Mouse (Mus musculus) heart, embryonic 16.5 days (tissue): ENCODE measurements at regions not wholly inside any gene's neighbourhood (a gene's known extent, or its start where the extent isn't known, plus 50 kb on each side); places are given as distances from the start of the nearest gene placed in this dataset.
"Not testable (repeated sequence)": the region's sequence is repeated elsewhere in the genome, so short reads cannot be mapped to it uniquely, and the experiment has no call there.

Experiments
- ATAC-seq: fragments of 200-750 bp; cut with Nextera tagmentation; replicated peaks from 2 replicates; pipeline ENCODE4 v1.8.0; 2017; ENCODE audit warnings: moderate number of reproducible peaks; ENCODE audit not compliant: insufficient read depth, low FRiP score; ENCODE audit errors: extremely low read depth
- H3K27ac ChIP-seq: fragments of 300-500 bp; sonication (generic); 2 replicates; pipeline ENCODE4 v1.5.1; 2014; ENCODE audit warnings: mild to moderate bottlenecking, low read length, control low read depth, moderate library complexity
- H3K27me3 ChIP-seq: fragments of 300-500 bp; sonication (generic); 2 replicates; pipeline ENCODE4 v1.6.1; 2014; ENCODE audit warnings: low read length, mixed read lengths; ENCODE audit not compliant: control insufficient read depth, insufficient read depth
- H3K36me3 ChIP-seq: fragments of 300-500 bp; sonication (generic); 2 replicates; pipeline ENCODE4 v1.6.1; 2014; ENCODE audit not compliant: control insufficient read depth, insufficient read depth
- H3K4me1 ChIP-seq: fragments of 300-500 bp; sonication (generic); 2 replicates; pipeline ENCODE4 v1.6.1; 2014; ENCODE audit warnings: low read length, mixed read lengths; ENCODE audit not compliant: control insufficient read depth, insufficient read depth
- H3K4me2 ChIP-seq: fragments of 300-500 bp; sonication (generic); 2 replicates; pipeline ENCODE4 v1.6.1; 2014; ENCODE audit warnings: low read depth, mild to moderate bottlenecking, control low read depth, low read length
- H3K4me3 ChIP-seq: fragments of 300-500 bp; sonication (generic); 2 replicates; pipeline ENCODE4 v1.5.1; 2014; ENCODE audit warnings: mild to moderate bottlenecking, control low read depth, low read length
- H3K9ac ChIP-seq: fragments of 300-500 bp; sonication (generic); 2 replicates; pipeline ENCODE4 v1.6.1; 2014; ENCODE audit warnings: low read length, control low read depth
- H3K9me3 ChIP-seq: fragments of 300-500 bp; sonication (generic); replicated peaks from 2 replicates; pipeline ENCODE4 v1.6.1; 2016; ENCODE audit warnings: low read length; ENCODE audit not compliant: control insufficient read depth
- WGBS: fragments of 180-500 bp; shearing (Covaris S2); extraction: QIAGEN DNeasy Blood & Tissue Kit; methylation state at CpG from one replicate; pipeline ENCODE4 v1.1.7; 2014; 5-methylcytosine and 5-hydroxymethylcytosine counted together

DNA sequence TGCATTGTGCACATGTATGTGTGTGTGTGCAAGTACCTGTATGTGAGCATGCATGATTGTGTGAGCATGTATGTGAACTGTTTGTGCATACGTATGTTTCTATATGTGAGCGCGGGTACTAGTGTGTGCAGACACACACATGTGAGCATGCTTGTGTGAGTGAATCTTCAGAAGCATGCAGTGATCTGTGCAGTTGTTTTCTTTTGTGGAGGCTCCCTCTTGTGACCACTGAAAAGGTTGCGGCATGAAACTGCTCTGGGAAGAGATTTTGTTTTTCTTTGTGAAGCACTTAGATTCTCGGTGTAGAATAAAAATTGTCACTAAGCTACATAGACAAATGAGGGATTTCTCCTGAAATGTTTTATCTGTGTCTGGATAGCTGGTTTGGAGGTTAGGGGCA lies 189.2 kb upstream of the Rapgef5 start:
- H3K9ac ChIP-seq, H3K27ac ChIP-seq, ATAC-seq, H3K4me3 ChIP-seq, H3K9me3 ChIP-seq, H3K4me1 ChIP-seq, H3K4me2 ChIP-seq, H3K27me3 ChIP-seq, H3K36me3 ChIP-seq: not testable (repeated sequence)
- WGBS, result 51% methylated on average over 5 of the region's 5 CpGs

DNA sequence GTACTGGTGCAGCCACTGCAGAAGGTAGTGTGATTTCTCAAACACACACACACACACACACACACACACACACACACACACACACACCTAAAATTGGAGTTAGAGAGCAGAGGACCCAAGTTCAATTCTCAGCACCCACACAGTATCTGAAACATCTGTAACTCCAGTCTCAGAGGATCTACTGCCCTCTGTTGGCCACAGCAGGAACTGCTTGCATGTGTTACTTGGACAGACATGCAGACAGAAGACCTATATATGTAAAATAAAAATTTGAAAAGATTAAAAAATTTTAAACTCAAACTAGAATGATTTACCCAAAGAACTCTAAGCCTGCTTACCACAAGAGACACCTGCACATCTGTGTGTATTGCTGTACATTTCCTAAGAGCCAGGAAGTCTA lies 185.9 kb upstream of the Rapgef5 start:
- Histone ChIP-seq H3K4me3 (no peak overlapping the region), H3K27ac (no peak overlapping the region), H3K4me1 (no peaks in the 10 kb centered on the region), H3K36me3 (no peaks in the 10 kb centered on the region), H3K9me3 (peaks cover 4% of the 10 kb centered on the region; the same call in 1 of the 2 replicates), H3K9ac (no peak overlapping the region), H3K4me2 (no peak overlapping the region), H3K27me3 (no peaks in the 10 kb centered on the region; the same call in 1 of the 2 replicates)
- no peak for ATAC-seq

DNA sequence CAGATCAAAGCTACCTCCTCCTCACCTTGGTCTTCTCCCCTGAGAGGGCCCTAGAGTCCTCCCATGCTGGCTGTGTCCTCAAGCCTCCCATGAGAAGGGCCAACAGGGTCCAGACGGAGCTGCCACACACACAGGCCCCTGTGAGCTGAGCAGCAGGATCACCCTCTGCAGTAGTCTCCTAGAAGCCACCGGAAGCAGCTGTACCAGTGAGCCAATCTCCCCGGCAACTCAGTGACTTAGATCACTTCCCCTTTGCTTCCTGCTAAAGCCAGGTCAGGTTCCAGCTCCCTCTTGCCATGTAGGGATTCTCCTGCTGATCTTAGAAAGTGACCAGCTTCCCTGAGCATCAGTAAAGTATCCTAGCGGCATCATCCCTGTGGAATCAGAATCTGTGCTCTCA lies 179.4 kb upstream of the Rapgef5 start:
- Histone ChIP-seq H3K27ac (no peak overlapping the region), H3K36me3 (no peaks in the 10 kb centered on the region), H3K4me1 (no peaks in the 10 kb centered on the region), H3K27me3 (no peaks in the 10 kb centered on the region), H3K9ac (no peak overlapping the region), H3K4me3 (no peak overlapping the region), H3K4me2 (no peak overlapping the region), H3K9me3 (0 out of 2 replicates have a peak, but pooled peaks cover 3% of the 10 kb centered on the region)
- ATAC-seq, result no peak
- WGBS, result 46% methylated on average over 4 of the region's 4 CpGs

DNA sequence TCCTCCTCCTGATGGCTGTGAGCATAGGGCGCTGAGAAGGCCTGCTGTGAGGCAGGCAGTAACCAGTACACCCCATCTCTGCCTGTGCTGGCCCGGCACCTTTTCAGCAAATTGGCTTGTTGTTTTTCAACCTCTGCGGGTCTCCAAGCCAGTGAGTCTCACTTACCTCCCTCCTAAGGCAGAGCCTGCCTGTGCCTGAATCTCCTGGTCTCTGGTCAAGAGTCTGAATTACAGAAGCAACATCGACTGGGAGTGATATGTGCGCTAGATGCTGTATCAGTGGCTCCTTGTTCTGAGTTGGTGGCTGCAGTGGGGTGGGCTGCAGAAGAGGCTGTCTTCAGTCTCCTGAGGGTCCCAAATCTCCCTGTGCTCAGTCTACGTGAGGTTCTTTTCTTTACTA lies 174.0 kb upstream of the Rapgef5 start:
- Histone ChIP-seq H3K9ac (no peak overlapping the region), H3K4me2 (no peak overlapping the region), H3K36me3 (no peaks in the 10 kb centered on the region), H3K27ac (no peak overlapping the region), H3K27me3 (peaks cover 3% of the 10 kb centered on the region; the same call in 1 of the 2 replicates), H3K9me3 (0 out of 2 replicates have a peak, but pooled peaks cover 3% of the 10 kb centered on the region), H3K4me1 (0 out of 2 replicates have a peak, but pooled peaks cover 3% of the 10 kb centered on the region), H3K4me3 (no peak overlapping the region)
- 45% methylated on average over 6 of the region's 6 CpGs for WGBS
- ATAC-seq, result no peak

DNA sequence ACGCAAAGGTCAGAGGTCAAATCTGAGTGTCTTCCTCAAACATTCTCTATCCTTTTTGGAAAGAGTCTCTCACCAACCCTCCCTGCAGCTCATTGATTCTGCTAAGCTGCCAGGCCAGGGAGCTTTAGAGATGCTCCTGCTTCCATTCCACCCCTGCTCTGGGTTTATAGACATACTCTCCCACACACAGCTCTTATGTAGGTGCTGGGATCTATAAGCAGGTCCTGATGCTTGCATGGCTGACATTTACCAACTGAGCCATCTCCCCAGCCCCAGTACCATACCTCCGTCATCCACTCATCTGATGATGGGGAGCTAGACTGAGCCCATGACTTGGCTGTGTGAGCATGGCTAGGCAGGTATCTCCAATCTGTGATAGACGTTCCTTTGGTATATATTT lies 173.2 kb upstream of the Rapgef5 start:
- Histone ChIP-seq H3K4me3 (no peak overlapping the region), H3K4me2 (no peak overlapping the region), H3K9ac (no peak overlapping the region), H3K27ac (no peak overlapping the region), H3K4me1 (0 out of 2 replicates have a peak, but pooled peaks cover 3% of the 10 kb centered on the region), H3K27me3 (peaks cover 3% of the 10 kb centered on the region; the same call in 1 of the 2 replicates), H3K9me3 (0 out of 2 replicates have a peak, but pooled peaks cover 3% of the 10 kb centered on the region), H3K36me3 (no peaks in the 10 kb centered on the region)
- ATAC-seq, result no peak
- WGBS, result 88% methylated on average over 3 of the region's 3 CpGs

DNA sequence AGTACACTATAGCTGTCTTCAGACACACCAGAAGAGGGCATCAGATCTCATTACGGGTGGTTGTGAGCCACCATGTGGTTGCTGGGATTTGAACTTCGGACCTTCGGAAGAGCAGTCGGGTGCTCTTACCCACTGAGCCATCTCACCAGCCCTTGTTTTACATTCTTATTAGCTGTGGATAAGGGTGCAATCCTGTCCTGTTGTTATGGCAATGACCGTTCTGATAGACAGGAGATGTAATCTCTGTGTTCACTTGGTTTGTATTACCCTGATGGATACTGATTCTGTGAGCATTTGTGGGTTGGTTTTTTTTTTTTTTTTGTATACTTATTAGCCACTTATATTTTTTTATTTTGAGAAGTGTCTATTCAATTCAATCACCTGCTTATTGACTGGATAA lies 172.7 kb upstream of the Rapgef5 start:
- H3K4me1 ChIP-seq, H3K27ac ChIP-seq, H3K36me3 ChIP-seq, H3K27me3 ChIP-seq, H3K4me3 ChIP-seq, H3K9me3 ChIP-seq, H3K4me2 ChIP-seq, H3K9ac ChIP-seq, ATAC-seq: not testable (repeated sequence)
- 91% methylated on average over 4 of the region's 5 CpGs for WGBS

DNA sequence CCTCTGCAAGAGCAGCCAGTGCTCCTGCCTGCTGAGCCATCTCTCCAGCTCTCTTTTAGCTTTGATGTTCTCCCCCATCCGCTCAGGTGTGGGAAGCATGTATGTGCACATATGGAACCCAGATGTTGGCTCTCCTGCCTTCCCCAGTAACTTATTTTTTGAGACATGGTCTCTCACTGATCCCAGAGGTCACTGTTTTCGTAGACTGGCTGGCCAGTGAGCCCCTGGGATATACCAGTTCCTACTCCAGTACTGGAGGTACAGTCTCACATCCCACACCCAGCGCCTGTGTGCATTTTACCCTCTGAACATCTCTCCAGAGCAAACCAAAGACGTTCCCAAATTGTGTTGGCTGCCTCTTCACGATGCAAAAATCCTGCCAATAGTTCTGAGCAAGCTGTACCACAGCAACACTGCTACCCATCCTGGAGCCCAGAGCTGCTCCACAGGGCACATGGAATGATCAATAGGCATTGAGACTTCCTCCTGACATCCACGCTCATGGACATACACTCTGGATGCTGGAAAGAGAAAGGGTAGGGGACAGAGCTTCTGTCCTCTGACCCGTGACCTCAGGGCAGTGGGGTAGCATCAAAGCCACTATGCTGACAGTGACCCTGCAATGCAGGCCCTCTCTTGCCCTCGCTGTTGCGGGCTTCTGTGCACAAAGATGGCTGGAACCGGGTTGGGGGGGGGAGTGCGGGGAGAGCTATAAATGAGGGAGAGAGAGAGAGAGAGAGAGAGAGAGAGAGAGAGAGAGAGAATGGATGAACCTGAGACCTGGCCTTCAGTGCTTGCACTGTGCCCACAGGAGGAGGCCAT lies 171.8 kb upstream of the Rapgef5 start:
- H3K4me1 ChIP-seq, result 0 out of 2 replicates have a peak, but pooled peaks cover 3% of the 10 kb centered on the region
- no peak for ATAC-seq
- H3K9ac ChIP-seq, result no peak overlapping the region
- no peak overlapping the region for H3K4me3 ChIP-seq
- no peak overlapping the region for H3K4me2 ChIP-seq
- no peaks in the 10 kb centered on the region for H3K36me3 ChIP-seq
- H3K9me3 ChIP-seq, result no peaks in the 10 kb centered on the region
- peaks cover 3% of the 10 kb centered on the region; the same call in 1 of the 2 replicates for H3K27me3 ChIP-seq
- WGBS, result 70% methylated on average over 11 of the region's 11 CpGs
- H3K27ac ChIP-seq, result no peak overlapping the region

DNA sequence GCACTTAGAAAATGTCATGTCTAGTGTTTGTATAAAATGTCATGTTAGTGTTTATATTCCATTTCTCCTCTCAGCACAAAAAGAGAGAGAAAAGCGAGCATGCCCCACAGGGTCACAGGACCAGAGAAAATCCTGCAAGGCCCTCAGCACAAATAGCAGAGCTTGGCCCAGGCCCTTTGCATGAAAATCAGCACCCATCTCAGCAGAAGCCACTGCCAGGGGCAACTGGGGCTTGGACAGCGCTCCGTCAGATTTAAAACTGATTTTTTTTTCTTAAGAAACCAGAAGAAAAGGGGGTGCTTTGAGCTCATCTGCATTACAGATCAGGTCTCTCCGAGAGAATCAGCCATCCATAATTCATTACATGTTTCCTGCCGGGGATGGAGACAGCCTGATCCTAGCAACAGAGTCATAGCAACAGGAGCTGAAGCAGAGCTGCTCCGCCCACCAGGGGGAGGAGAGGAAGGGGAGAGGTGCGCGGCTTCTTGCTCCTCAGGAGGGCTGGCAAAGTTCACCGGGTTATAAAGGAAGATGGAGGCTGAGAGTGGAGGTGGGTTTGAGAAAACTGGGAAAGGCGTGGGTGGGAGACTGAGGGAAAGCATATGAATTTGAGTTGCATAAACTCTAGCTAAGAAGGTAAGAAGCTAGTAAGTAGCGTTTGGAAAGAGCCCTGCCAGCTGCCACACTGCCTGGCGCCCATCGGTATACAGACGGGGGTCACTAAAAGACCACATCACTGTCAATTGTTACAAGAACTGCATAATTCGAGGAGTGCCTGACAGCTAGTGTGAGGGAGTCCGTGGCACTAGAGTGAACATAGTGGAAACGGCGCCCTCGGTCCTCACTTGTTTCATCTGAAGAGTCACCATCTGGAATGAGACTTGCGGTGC lies 170.9 kb upstream of the Rapgef5 start:
- Histone ChIP-seq H3K27me3 (peaks cover 3% of the 10 kb centered on the region; the same call in 1 of the 2 replicates), H3K9ac (no peak overlapping the region), H3K4me3 (no peak overlapping the region), H3K9me3 (no peaks in the 10 kb centered on the region), H3K36me3 (no peaks in the 10 kb centered on the region), H3K4me1 (0 out of 2 replicates have a peak, but pooled peaks cover 3% of the 10 kb centered on the region), H3K4me2 (no peak overlapping the region), H3K27ac (no peak overlapping the region)
- ATAC-seq, result no peak
- WGBS, result 31% methylated on average over 20 of the region's 20 CpGs

DNA sequence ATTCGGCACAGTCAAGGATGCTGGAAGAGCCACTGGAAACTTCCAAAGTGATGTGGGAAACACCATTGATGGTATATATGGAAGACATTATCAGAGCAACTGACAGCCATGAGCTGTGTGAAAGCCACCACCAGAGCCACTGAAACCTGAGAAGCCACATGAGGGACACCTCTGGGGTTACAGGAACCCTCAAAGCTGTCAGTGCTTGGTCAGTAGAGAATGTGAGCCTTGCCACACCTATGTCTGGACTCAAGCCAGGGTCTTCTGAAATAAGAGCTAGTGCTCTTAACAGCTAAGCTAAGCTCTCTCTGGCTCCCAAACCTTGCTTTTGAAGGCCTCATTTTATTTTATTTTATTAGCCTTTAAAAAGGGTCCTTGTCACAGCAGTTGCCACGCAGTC lies 170.2 kb upstream of the Rapgef5 start:
- Histone ChIP-seq H3K27me3 (peaks cover 3% of the 10 kb centered on the region; the same call in 1 of the 2 replicates), H3K9me3 (no peaks in the 10 kb centered on the region), H3K4me2 (no peak overlapping the region), H3K4me1 (0 out of 2 replicates have a peak, but pooled peaks cover 3% of the 10 kb centered on the region), H3K9ac (no peak overlapping the region), H3K27ac (no peak overlapping the region), H3K36me3 (no peaks in the 10 kb centered on the region), H3K4me3 (no peak overlapping the region)
- WGBS, result 81% methylated on average over 2 of the region's 2 CpGs
- ATAC-seq, result no peak
